Mouse (Mus musculus): ENCODE measurements around the gene Adamts3. TPM values are rescaled to one million over a fixed set of nuclear protein-coding genes. Genes with fewer than 3 reads are reported as not detected.

The Adamts3 gene
- 10 to 100 TPM; 26.2 to 27.7 TPM for total RNA-seq (2021)

- DNase-seq: peak; percentile 55 to 57
Observed at GRCm38 (mm10) chr5:89883051-89883907, at the start of gene Adamts3. Adamts3 (minus strand) TSS chr5:89883334.

GRCm38 (mm10) chr5:89931511-89931910, 48.4 kb upstream of the Adamts3 start:
- no peak for DNase-seq

DNA sequence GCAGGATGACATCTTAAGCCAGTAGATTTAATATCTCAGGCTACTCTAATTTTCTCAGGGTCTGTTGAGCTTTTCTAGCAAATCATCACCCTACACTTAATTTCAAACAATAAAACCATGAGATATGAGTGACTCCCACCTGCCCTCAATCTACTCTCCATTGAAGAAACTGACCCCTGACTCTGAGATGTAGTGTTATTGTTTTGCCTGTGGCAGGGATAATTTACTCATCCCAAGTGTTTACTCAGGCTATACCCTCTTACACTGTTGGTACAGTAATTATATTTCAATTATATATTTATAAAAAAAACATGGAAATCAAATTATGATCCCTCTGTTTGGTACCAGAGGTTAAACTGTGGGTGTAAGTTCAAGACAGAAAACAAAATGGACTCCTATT, 29.2 kb upstream of the Adamts3 start:
- DNase-seq: no peak

DNA sequence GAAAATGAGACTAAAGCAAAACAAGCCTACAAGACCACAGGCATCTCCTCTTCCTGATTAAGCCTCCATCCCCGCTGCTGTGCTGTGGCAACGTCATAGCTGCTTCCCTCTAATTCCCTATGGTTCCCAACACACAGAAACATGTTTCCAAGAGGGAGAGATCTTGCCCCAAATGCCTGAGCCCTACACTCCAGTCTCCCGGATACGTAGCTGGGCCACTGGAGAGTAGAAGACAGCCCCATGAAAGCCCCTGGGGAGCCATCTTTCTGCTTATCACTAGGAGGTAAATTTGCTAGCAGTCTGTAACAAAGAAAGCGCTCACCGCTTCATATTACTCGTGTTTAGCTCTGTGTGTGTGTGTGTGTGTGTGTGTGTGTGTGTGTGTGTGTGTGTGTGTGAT, 28.8 kb upstream of the Adamts3 start:
- no peak for DNase-seq

DNA sequence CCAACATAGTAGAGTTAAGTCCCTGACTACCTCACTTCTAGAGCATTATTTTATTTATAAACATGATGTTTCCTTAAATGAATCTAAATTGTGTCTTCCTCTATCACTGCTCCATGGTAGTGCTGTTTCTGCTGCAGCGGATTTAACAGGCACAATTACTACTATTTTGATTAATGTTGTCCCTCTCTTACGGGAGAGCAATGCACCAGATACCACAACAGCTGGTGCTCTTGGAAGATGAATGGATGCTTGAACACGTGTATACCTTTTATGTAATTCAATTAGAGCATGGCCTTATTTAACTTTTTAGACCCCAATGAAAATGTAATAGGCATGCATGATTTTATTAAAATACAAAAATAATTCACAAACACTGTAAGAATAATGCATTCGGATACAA, 28.4 kb upstream of the Adamts3 start:
- no peak for DNase-seq

GRCm38 (mm10) chr5:89906884-89907431, 23.8 kb upstream of the Adamts3 start:
- DNase-seq: no peak

DNA sequence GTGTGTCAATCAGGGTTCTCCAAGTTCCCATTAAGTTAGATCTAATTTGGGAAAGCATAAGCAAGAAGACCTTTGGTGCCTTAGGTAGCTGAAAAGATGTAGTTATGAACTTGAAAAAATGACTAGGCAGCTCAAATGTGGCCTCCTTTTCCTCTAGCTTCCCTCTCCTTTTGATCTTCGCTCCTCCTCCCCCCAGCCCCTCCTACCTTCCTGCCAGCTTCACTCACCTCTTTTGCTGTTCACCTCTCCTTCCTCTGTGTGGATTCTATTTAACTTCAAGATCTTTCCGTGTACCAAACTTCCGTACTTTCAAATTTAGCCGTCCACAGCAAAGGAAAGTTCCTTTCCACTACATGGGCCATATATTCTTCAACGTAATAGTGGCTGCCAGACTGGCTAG, 17.9 kb upstream of the Adamts3 start:
- no peak for DNase-seq

DNA sequence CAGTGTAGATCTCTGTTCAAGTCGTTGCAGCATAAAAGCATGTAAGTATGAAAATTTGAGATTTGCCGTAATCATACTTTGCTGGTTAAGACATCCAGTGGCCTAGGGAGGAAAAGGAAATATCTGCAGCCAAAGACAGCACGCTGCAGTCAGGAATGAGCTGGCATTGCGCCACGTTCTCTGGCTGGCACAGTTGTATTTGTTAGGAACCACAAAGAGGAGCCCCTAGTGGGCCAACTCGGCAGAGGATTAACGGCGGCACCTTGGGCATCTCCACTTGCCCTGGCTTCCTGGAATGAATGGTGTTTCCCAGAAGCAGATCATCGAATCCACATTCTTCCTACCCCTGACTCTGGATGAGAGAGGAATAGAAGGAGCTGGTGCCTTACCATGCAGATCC, 14.4 kb upstream of the Adamts3 start:
- DNase-seq: peak; percentile 31 to 37

GRCm38 (mm10) chr5:89895520-89895919, 12.4 kb upstream of the Adamts3 start:
- no peak for DNase-seq

DNA sequence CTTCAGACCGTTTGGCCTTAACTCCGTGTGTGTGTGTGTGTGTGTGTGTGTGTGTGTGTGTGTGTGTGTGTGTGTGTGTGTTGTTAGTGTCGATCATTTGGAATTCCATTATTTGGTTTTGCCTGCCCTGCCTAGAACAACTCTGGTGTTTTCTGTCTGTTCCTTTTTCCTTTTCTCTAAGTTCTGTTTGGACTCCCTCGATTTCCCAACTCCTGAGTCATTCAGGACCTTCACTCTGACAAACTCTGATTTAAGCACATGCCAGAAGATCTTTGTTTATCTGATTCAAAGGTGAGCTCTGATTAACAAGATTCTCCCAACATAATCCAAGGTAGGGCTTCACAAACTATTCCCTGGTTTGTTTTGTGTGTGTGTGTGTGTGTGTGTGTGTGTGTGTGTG, 1.9 kb upstream of the Adamts3 start:
- no peak for DNase-seq

GRCm38 (mm10) chr5:89883908-89884204, 722 bp upstream of the Adamts3 start:
- DNase-seq: no peak

DNA sequence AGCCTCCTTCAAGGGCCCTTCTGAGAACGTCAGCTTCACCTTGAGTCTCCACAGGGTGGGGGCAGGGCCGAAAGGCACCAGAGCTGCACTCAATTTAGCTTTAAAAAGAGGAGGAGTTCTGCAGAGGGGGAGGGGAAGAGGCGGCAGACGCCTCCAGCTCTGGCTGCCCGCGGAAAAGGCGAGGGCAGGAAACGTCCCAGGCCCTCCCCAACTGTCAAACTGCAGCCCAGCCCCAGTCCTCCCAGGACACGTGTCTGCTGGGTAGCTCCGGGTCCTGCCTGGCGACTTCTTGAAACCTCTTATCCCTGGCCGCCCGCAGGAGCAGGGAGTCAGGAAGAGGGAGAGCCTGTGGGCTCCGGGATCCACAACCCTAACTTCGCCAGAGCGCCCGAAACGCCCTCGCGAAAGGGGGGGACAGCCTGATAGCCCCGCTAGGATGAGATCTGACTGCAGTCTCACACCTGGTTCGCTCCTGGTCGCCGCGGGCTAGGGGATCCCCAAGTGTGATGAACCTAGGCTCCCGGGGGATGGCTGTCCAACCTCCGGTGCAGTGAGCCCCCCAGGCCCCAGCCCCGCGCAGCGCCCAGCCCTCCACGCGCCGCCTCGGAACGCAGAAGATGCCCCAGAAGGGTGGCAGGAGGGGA, 921 bp downstream of the Adamts3 start:
- DNase-seq: peak; percentile 51 to 54

DNA sequence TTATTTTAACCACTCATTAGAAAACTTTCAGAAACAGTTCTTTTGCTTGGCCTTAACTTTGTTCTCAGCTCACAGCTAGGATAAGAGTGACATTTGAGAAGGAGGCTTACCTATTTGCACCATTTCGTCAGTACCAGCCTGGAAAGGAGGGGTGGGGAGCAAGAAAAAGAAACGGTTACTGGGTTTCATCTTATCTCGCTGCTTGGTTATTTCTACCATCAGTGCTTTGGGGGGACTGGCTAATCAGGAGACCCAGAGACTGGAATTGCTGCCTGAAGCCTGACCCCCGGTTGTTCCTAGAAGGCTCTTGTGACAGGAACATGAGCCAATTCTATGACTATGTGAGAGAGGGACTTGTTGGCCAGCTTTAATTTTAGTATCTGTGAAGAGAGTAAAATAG, 1.7 kb downstream of the Adamts3 start:
- no peak for DNase-seq

DNA sequence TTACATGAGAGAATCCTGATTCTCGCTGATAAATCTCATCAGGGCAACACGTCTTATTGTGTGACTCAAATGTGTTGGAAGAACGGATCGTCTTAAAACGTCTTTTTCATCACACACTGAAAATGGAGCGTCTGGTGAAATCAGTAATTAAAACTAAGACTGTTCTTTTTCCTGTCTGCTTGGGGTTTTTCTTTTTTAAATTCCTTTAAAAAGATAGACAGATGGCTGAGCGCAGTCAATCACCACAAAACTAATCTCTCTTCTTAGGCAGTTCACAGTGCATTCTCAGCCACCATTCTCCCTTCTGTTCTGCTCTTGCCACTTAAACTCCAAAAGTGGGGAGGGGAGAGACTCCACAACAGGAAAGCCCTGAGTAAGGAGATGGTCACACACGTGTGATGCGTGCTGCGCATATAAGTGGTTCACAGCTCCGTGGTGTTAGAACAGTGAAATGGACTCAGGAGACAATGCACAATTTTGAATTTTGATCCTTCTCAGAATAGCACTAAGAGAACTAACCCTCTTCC, 4.2 kb downstream of the Adamts3 start:
- DNase-seq: no peak

GRCm38 (mm10) chr5:89872661-89873060, 10.5 kb downstream of the Adamts3 start:
- no peak for DNase-seq

GRCm38 (mm10) chr5:89859603-89860002, 23.5 kb downstream of the Adamts3 start:
- no peak for DNase-seq

GRCm38 (mm10) chr5:89858837-89859236, 24.3 kb downstream of the Adamts3 start:
- no peak for DNase-seq

- peak in 1 of 2 experiments; percentile 24 for DNase-seq
Observed at GRCm38 (mm10) chr5:89846551-89846950, 36.6 kb downstream of the Adamts3 start.

- peak in 1 of 2 experiments; percentile 27 for DNase-seq
Observed at GRCm38 (mm10) chr5:89844354-89844753, 38.8 kb downstream of the Adamts3 start.

GRCm38 (mm10) chr5:89843478-89843877, 39.7 kb downstream of the Adamts3 start:
- DNase-seq: no peak

DNA sequence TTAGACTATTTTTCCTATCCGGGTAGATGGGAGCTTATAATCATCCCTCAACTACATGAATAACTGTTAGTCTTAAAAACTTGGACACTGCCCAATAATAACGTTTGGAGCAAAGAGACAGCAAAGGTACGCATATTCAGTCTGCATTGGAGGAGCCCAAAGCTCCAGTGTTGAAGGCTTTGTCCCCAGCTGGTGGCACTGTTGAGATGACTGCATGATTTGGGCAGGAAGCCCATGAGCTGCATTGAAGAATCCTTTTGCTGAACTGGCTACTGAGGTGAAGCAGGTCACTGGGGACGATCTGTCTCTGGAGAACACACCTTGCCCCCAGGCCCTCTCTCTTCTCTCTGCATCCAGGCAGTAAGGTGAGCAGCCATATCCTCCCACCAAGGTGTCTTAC, 43.5 kb downstream of the Adamts3 start:
- peak in 1 of 2 experiments; percentile 23 for DNase-seq

DNA sequence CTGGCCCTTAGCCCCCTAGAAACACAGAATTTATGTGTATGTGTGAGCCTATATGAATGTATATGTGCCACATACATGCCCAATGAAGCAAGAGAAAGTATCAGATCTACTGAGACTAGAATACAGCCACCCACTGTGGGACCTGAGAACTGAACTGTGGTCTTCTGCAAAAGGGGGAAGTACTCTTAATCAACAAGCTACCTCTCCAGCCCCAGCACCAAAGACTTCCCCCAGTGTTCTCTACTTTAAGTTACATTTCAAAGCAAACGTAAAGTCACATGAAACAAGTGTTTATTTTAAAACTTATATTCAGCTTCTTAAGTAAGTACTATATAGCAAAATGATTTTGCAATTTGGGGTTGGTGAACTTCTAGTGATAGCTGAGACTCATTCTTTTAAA, 62.0 kb downstream of the Adamts3 start:
- DNase-seq: no peak

GRCm38 (mm10) chr5:89819531-89819930, 63.6 kb downstream of the Adamts3 start:
- no peak for DNase-seq

DNA sequence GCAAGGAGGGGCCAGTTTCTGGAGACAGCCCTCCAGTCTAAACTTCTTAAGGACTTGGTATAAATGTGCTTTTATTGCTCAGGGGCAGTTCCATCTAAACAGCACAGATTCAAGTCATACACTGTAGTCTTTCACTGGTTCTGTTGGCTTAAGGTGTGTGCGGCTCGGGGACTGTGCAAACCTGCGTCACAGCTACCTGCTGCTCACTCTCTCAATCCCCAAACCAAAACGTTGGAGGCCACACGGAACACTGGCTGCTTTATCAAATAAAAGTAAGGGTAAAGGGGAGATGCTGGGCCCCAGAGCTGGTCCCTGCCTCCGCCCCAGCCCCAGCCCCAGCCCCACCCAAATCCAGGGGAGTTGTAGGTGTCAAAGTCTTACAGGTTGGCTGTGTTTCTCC, 66.5 kb downstream of the Adamts3 start:
- DNase-seq: no peak
